Mouse (Mus musculus) layer of hippocampus, adult 11-12 months (tissue): ENCODE measurements at regions not wholly inside any gene's neighbourhood (a gene's known extent, or its start where the extent isn't known, plus 50 kb on each side); places are given as distances from the start of the nearest gene placed in this dataset.

Experiments
- DNase-seq: peaks from one replicate; pipeline ENCODE4 v3.0.0; 2022; ENCODE audit warnings: low spot score

DNA sequence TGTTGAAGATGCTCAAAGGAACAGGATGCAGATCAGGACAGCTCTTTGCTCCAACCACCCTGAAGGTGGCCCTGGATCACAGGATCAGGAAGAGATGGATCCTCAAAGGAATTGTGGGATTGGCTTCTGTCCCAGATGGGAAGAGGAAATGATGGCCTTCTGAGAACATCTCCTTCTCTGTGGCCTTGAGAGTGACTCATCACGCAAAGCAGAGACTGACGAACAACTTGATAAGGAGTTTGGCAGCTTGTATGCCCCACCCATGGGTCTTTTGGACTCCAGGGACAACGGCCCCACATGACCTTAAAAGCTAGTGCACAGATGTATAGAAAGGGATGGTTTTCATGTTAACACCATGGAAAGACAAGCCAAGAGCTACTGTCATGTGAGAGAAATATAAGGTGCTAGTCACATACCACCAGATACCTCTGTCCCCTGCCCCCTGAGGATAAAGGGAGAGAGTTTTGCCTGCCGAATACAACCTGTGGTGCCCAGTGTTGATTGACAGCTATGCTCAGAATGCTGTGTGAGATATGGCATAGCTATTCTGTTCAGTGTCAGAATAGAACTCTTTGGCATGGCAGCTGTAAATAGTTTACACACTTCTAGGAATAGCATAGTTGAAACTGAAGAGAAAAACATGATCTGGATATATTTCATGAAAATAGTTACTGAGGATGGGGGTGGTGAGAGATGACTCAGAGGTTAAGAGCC is 109.2 kb upstream of the S1pr3 start:
- no peak for DNase-seq

DNA sequence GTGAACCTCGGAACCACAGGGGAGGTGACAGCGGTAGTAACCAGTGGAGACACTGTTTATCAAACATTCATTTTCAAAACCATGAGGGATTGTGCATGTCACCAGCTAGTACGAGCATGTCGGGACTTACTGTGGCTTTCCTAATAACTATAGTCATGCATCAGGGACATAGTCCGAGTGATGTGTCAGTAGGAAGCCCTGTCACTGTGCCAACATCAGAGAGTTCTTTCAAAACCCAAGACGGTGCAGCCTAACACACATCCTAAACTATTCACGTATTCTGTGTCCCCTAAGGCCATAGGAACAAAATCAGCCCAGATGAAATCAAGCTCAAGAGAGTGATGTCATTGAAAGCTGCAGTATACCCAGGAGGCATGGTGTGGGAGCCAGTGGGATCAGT is 107.0 kb upstream of the S1pr3 start:
- no peak for DNase-seq

DNA sequence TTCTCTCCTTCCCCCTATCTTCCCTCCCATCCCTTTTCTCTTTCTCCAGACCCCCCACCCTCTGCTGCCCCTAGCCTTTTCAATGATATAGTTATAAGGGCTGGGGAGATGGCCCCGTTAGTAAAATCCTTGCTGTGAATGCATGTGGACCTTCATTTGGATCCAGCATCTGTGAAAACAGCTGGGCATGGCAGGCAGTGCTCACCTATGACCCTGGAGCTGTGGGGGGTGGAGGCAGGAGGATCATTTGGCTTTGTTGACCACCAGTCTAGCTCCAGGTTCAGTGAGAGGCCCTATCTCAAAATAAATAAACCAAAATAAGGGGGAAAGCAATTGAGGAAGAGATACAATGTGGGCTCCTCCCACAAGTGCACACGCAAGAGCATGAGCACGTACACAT is 105.3 kb upstream of the S1pr3 start:
- DNase-seq, result no peak

DNA sequence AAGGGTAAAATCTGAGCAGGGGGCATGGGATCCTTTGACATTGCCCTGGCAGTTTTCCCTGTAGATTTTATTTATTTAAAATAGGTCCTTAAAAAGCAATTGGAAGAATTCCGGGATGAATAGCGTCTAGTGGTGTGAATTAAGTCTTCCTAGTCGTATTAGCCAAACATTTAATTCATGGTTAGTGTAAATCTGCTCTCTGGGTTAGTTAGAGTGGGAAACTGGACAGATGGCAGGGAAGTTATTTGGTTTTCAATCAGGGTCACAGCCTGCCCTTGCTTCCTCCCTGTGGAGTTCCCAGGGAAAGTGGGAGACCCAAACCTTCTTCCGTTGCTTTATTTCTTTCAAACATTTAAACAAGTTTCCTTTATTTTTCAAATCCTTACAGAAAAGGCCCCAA is 103.8 kb upstream of the S1pr3 start:
- DNase-seq, result no peak

DNA sequence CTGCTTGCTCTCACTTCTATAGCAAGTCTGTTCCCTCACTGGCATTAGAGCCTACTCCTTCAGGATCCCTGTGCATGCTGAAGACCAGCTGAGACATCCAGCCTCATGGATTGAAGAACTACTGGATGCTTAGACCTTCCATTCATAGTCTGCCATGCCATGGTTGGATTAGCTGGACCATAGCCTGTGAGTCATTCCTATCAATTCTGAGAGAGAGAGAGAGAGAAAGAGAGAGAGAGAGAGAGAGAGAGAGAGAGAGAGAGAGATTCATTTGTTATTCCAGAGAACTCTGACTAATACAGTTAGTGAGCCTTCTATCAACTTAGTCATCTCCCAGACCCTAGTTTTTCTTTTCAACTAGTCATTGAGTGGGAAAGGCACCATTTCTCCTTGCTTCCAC is 99.0 kb upstream of the S1pr3 start:
- DNase-seq, result no peak

DNA sequence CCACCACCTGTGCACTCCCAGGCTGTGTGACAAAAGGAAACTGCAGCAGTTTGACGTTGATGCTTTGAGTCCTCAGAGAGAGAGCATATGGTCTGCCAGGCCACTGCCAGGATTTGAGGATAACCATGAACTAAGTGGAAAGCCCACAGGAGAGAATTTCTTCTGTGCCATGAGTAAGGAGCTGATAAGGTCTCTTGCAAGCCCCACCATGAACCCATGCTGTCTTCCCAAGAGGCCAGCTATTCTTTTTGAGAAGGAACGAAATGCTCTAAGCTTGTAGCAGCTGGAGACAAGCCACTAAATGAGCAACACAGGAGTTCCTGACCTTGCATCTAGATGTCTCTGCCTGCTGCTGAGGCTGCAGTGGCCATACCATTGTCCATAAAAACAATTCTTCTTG is 98.4 kb upstream of the S1pr3 start:
- no peak for DNase-seq

DNA sequence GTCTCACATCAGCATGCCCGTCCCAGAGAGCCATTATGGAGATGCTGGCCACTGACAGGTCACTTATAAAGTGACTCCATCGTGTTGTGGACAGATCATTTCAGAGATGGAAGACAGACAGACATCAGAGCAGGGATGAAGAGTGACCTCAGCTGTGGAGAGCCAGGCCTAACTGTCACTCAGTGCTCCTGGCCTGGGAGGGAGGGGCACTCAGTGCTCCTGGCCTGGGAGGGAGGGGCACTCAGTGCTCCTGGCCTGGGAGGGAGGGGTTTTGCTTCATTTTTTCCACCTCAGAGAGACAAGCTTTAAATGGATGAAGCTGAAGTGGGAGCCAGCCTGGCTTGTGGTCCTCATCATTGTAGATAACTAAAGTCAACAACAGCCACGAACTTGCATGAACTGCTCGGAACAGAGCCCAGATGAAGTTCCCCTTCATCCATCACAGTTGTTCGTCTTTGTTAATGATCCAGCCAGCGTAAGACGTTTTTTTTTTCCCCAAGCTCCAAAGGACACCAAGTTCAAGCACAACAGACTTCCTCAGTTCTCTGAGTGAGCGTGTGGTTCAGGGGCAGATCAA is 96.7 kb upstream of the S1pr3 start:
- no peak for DNase-seq

DNA sequence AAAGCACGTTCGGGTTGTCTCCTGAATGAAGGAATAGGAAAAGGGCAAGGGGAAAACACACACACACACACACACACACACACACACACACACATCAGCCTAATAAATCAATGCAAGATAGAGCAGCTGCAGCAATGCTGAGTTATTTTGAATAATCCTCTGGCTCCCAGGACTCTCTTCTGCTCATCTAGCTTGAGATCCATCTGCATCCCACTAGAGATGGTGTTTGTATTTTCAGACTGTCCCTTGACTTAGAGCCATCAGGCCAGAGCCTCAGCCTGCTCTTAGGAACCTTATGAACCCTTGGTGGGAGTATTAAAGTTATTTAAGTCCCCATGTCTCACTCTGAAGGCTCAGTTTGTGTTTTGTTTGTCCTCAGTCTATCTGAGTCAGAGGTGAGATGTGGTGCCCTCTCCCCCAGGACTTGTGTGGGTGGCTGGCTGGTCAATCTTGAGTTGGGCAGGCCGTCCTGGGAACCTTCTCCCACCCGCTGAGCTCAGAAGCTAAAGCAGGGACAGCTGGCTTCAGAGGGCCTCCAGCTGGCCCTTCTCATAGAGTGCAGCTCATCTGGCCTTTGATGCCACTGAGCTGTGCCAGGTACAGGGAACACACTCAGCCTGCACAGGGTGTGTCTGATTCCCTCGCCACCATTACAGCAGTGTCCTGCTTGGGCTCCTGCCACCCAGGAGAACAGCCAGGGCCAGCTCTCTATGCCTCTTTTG is 95.1 kb upstream of the S1pr3 start:
- no peak for DNase-seq

DNA sequence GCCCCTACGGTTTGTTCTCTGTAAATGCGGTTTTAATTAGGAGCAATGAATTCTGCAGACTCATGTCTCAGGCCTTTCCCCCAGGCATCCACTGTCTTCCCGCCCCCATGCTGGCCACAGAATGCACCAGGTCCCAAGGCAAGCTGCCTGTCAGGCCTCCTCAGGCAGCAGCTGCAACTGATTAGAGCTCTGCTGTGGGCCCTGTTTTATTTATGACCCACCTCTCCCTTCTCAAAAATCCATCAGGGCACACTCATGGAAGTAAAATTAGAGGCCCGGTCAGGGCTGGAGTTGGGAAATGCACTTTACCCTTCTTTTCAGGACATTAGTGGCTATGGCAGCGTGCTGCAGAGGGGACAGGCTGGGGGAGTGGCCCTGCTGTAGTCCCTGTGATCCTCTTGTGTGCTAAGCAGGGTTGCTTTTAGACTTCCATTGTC is 93.9 kb upstream of the S1pr3 start:
- DNase-seq, result no peak

DNA sequence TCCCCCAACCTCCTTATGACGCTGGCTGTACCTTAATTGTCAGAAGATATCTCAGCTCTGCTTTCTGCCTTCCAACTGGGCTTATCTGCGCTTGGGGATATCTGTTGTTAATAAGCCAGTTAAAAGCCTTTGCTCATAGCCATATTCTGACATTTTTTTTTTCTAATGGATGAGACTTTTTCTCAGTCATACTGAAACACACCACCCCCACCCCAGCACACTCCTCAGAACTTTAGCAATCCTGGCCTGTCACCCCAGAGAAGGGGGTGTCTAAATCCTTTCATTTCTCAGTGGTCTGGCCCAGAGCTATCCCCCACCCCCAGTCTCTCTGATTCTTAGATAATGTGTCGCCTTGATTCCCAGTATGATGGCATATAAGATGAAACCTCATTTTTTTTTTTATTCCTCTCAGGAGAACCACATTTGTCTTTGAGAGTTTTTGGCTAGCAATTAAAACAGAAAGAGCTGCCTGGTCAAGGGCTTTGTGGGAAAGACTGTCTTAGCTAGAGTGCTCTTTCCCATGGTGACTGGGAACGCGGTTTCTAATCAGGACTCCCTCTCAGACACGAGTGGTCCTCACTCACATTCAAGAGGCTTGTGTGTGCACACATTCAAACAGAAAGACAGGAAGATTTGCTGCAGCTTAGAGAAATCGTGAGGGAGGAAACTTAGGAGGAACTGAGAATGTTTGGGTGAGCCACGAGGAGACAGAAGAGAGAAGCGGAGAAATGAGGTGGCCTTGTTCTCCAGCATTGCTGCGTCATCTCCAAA is 93.2 kb upstream of the S1pr3 start:
- DNase-seq, result no peak

DNA sequence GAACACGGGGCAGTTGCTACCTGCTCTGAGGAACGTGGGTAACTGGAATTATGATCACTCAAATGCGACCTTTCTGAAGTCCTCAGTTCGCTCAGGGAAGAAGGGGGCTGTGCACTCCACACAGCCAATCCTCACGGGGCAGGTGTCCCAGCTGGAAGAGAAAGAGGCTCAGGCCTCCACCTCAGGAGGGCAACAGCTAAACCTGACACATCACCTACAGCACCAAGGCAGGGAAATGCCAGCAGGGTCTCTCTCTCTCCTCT is 92.7 kb upstream of the S1pr3 start:
- DNase-seq, result no peak

DNA sequence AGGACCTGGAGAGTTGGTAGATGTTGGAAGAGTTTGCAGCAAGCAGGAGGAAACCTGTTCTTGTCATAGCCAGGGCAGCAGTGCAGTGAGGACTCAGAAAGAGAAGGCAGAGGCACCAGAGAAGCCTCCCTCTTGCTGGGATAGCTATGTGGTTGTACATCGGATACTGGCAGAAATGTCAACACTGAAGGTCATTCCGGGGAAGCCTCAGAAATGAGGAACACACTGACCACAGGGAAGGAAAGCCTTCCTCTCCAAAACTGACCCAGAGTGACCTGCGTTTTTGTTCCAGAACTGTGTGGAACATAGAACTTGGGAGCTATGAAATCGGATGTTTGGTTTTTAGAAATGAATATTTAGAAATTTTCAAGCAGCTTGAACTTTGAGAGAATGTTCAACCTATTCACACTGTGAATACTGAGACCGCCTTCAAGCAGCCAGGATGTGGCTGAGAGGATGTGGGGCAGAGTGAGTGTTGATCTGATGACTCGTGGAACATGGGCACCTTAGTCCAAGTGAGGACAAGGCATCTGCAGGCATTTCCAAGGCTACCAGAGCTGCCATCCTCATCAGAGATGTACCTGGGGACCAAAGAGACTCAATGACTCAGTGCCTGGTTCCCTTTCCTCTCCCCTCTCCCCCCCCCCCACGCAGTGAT is 85.3 kb upstream of the S1pr3 start:
- DNase-seq, result no peak

DNA sequence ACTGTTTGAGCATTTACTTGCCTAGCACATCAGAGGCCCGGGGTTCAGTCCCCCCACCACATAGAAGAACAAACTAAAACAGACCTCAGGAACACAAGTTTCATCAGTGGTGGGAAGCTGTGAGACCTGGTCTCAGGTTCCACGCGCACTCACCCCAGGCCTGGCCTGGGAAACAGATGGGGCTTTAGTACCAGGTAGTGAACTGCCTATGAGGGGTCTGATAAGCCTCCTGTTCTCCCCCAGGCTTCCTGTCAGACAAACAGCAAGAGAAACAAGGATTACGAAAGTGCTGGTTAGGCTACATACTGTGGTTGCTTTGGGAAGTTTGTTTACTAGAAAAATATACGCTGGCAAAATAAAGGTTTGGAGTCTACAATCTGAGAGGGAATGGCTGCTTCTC is 83.7 kb upstream of the S1pr3 start:
- DNase-seq, result no peak

DNA sequence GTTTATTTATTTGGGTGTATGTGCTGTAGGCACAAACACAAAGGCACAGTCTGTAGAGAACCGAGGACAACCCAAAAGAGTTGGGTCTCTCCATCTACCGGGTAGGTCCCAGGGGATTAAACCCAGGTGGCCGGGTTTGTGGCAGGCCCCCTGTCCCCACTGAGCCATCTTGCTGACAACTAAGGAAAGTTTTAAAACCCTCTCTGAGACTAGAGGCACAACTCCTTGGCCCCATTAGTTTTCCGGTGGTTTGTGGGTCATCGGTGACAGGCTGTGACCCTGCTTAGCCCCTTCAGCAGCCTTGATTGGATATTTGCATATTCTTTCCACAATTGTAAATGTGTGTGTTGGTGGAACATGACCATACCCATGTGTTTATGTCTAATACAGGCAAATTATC is 83.1 kb upstream of the S1pr3 start:
- DNase-seq, result no peak

DNA sequence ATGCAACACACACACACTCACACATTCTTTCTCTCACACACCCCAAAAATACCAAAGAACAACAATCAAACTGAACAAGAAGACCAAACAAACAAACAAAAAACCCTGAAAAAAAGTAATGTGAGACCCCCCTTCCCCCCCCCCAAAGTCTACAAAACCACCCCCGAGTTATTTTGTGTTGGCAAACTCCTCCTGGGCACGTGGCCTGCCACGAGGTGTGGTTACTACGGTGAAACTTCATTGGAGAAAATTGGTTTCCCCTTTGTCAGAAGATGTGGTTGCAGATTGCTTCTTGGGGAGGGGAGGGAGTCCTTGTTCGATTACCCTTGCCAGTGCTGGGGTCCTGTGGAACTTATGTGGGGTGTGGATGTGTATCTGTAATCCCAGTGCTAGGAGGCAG is 82.3 kb upstream of the S1pr3 start:
- no peak for DNase-seq

DNA sequence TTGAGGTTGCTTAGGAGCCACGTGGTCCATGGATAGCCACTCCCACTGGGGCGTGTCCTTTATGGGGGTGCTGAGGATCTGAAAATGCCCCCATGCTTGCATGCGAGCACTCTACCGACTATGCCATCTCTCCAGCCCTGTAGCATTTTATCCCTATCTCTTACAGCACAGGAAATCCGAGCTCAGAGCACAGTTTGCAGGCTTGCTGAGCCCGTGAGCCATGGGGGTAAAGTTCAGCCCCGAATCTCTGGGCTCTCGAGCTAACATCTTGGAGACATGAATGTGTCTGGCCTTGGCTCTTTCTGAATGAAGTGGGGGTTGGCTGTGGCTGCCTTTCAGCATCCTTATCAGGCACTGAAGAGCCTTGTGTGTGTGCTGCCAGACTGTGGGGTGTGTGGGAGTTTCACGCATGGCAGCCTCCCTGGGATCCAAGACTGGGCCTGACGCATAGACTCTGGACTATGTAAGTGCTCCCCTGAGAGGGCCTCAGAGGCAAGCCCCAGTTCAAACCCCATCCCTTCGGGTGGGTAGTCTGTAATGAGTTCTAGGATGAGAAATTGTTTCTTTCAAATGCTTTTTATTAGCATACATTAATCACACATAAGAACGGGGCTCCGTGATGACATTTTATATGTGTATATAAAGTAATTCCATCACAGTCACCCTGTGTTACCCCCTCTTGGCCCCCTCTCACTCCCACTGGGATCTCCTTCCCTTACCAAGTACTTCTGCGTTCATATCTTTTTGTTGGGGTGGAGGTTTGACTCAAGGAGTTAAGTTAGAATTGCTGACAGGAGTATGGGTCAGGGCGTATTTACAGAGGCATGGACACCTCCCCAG is 80.1 kb upstream of the S1pr3 start:
- DNase-seq, result peak; percentile 21

DNA sequence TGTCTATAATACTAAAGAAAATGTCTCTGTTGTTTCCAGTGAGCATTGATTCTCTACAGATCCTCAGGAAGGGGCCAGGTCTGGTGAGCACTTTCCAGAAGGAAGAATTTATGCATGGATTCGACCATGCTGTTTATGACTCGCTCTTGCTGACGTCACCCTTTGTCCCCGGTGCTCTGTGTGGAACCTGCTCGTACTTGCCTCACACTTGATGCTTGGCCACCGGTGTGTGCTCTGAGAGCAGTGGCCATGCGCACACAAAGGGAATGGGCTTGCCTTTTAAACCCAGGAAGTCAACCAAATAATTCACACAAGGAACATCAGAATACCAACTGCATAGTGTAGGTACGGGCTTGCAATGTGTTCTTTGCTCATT is 79.5 kb upstream of the S1pr3 start:
- no peak for DNase-seq

DNA sequence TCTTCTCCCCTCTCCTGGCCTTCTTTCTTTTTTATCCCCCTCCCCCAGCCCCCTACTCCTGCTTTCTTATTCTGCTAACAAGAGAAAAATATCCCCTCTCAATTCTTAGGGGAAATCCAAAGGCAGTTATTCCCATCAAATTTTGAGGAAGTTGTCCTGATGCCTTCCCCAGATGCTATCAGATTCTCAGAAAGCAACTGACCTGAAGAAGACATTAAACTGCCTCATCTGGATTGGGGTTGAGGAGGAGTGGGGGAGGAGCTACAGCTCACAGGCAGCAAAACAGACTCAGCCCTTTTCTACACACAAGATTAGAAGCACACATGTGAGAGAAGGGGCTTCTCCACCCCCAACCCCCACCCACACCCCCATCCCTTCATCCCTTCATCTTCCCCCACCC is 78.7 kb upstream of the S1pr3 start:
- no peak for DNase-seq

DNA sequence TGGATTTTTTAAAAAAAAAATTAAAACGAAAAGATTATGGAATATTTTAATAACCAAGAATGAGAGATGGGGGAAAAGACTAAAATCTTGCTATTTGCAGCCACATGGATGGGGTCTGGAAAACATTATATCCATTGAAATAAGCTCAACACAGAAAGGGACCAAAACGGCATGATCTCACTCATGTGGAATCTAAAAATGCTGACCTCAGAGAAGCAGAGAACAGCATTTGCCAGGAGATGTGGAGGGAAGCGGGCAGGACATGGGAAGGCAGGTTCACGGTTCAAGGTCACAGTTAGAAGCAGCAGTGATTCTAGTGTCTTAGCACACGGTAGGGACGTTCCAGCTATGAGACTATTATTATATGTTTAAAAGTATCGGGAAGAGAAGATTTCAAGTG is 76.2 kb upstream of the S1pr3 start:
- DNase-seq, result no peak

DNA sequence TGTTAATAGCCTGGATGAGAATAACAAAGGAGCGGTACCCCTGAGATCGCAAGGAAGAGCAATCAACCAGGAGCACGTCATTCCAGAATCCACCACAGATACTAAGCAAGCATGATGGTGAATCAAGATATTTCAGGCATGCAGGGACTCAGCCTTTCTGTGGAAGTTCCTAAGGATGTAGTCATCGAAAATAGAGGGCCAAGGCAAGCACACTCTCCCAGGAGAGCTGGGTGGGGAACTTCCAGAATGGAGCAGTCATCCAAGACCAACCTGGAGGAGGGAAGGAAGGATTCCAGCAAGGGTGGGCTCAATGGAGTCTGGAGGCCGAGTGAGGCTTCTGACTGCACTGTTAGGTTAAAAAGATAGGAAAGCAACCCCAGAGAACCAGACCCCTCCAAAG is 75.0 kb upstream of the S1pr3 start:
- DNase-seq, result no peak

DNA sequence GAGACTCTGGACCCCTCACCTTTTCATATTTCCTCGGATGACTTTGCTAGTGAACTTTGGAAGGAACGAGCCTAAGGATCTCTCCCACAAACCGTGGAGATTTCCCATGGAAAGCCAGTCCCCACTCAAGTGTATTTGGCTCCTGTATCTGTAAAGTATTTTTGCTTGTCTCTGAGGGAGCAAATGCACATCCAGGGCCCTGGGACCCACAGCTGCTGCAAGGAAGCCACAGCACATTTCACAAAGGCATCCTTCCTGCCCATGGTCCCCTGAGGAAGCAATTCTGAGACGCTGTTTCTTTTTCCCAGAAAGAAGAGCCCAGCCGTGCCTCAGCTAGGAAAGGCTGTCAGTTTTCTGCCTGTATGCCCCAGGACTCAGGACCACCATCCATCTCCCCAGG is 71.7 kb upstream of the S1pr3 start:
- DNase-seq, result no peak

DNA sequence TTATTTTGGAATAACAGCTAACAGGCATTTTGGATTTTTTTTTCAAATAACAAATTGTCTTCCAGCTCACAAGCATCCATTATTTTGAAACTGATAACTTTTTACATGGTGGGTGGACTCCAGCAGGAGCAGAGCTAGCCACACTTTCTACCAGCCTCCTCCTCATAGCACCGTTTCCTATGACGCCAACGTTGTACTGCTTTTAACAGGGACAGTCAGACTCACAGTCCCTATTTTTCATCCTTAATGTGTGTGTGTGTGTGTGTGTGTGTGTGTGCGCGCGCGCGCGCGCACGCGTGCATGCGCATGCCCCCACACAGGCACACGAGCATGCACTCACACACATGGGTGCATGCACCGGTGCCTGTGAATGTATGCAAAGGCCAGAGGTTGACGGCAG is 70.5 kb upstream of the S1pr3 start:
- no peak for DNase-seq
